Mouse (Mus musculus) cerebellum, adult 18-20 months (tissue): ENCODE measurements around the gene Gm10428.
"Not testable (repeated sequence)": the region's sequence is repeated elsewhere in the genome, so short reads cannot be mapped to it uniquely, and the experiment has no call there.

Experiments used
- DNase-seq, 2 experiments: peaks; one replicate each; pipeline ENCODE4 v3.0.0; 2021

Gene Gm10428

DNA sequence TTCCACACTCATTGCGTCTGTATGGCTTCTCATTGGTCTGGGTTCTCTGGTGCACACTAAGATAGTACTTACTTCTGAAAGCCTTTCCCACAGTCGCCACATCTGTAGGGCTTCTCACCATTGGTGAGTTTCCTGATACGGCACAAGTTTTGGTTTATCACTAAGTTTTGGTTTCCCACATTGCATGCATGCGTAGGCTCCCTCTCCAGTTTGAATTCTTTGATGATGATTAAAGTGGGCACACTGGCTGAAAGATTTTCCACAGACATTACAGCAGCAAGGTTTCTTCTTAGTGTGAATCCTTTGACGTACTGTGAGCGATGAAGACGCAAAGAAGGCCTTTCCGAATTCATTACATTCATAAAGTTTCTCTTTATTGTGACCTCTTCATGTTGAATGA, at the start of gene Gm10428:
Gm10428 (plus strand) TSS at position 321 of the 400 bp plus-strand sequence.
- DNase-seq: no peak

DNA sequence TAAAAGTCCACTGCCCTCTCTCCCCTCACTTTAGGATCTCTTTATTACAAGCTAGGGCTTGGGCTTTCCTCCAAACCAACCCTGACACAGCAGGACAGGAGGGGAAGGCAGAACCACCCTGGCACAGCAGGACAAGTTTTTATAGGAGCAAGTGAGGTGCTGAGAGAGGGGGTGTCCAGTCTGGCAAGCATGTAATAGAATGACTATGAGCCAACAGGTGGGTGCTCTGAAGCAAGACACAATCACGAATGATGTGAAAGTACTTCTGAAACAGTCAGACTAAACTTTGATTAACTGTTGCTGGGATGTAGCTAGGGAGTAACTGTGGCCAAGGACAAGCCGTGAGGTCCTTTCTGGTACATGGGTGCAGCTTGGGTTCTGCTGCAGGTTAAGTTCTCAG, 46.8 kb upstream of the Gm10428 start:
- DNase-seq: no peak

DNA sequence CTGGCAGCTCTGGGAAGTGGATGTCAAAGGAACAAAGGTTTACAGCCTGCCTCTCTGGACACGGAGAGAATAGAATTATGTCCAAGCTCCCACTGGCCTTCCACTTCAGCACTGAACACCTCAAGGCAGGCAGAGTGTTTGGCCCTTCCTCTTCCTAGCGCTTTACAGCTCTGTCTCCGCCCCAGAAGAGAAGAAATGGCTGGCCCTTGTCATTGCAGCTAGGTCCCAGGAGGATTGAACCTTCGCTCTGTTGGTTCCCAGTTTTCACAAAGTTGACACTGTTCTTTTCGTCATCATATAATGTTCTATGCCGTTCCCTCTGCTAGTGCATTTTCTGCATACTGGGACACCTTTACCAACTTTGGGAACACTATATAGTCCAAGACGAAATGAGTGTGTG, 44.6 kb upstream of the Gm10428 start:
- DNase-seq: no peak

DNA sequence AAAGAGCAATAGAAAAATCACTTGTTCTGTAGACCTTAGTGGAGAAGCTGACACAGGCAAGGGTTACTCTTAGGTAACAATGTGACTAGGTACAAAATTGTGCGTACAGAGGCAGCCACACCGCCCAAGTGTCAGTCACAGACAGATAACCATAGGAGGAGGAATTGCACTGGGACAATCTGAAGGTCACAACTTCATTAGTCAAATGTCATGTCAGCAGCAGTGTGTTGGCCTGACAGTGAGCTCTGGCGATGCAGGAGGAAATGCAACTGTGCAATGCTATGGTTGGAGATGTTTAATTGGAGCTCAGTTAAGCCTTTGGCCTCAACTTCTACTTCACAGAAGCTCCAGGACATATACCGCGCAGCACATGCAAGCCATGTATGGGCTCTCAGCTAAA, 42.2 kb upstream of the Gm10428 start:
- DNase-seq: no peak

DNA sequence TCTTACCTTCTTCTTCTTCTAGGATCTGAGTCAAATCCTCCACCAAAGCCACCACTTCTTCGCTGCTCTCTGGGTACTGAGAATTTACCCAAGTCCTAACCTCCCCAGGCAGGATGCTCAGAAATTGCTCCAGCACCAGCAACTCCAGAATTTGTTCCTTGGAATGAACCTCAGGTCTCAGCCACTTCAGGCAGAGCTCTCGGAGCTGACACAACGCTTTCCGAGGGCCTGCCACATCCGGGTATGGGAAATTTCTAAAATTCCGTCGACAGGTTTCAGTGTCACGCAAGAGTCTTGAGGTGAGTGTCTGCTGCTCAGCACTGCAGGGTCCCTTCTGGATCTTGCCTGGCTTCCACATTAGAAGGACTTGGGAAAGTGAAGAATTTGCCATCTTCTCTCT, 24.6 kb upstream of the Gm10428 start:
- DNase-seq: no peak

DNA sequence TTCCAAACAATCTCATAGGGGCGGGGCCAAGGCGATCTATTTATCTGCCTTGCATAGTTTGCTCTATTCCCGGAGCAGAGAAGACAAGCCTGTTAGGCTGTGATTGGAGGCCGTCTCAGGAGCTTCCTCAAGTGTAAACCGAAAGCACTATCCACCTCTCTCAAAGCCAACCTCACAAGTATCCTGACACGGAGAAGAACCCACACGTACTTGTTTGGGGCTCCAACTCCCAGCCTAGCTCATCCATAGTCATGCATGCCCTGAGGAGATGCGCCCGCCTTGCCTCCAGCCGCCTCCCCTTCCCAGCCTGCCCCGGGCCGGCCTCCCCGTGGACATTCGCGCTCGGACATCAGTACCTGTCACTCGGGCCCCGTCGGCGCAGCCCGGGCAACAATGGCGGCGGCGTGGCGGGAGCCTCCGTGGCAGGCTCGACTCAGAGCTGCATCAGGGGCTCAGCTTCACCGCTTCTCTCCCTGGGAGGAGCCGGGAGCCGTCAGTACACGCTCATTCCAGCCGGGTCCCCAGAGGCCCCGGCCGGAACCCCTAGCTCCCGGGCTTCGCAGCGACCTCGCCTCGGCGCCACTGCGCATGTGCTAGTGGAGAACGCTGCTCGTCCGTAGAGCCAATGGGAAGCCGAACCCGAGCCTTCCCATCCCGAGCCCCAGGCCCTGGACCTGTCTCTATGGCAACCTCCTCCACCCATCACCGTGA, 21.4 kb upstream of the Gm10428 start, which contains the start of gene Zfp287:
Zfp287 (minus strand) TSS at position 595 of the 711 bp plus-strand sequence.
- DNase-seq: peak; percentile 95 to 96

DNA sequence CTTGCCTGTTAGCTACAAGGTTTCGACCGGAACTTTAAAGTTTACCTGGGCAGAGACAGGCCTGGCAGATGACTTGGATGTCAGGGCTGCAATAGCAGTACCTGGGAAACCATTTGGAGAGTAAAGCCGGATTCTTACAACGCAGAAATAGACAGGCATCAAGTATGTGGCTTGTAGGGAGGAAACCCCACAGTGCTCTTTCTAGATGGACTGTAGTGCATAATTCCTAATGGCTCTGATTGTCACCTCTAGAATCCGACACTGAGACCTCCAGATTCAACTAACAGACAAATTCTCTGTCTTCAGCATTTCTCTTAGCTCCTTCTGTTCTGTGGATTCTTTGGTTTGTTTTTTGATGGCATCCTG, 20.9 kb upstream of the Gm10428 start:
- no peak for DNase-seq

DNA sequence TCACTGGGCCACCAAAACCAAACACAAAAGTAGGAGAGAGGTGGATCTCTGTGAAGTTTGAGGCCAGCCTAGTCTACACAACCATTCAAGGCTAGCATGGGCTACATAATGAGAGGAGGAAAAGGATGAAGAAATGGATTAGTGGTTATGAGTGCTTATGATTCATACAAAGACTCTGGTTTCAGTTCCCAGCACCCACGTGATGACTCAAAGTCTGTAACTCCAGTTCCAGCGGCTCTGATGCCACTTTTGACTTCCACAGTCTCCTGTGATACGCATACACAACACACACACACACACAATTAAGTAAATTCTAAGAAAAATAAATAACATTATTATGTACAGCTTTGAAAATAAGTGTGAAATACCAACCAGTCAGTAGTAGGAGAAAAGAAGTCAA, 20.2 kb upstream of the Gm10428 start:
- DNase-seq: no peak

DNA sequence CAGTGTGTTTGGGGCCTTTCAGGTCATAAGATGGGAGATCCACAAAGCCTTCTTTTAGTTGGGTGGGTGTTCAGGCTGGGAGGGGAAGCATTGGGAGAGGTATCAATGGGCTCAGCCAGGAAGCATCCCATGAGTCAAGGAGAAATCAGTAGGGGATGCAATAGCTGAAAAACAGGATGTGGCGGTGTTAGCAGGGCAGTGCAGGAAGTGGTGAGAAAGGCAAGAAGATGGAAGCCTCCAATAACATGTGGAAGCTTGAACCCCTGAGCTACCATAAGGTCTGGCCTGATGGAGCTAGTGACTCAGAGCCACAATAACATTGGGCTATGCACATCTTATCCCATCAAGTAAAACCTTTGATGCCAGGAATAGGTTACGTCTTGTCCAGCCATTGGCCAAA, 11.7 kb upstream of the Gm10428 start:
- DNase-seq: no peak

DNA sequence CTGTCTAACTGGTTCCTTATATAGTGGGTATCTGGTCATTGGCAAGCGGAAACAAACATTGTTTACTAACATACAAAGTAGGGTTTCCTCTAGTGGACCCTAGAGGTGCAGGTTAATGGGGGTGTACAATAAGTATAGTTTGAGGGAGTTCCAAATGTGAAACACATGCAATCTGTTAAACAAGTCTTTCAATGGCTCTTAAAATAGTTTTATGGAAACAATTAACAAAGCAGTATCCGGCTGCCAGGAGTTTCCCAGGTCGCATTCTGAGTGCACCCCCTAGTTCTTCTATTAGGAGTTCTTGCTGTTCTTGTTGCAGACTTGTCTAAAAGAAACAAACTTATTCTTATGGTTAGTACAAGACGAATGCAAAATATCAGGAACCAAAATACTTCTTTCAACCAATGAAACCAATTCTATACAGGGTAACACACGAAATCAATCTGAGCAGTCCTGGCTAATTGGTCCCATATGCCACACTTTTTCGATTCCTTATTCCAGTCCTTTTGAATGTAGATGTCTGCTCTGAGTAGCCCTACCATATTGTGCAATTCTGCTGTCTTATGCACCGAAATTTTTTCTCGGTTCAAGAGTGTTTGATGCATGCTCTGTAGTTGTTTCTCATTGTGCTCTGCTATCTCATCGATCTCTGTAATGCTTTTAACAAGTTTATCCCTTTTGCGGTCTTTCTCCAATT, 10.5 kb upstream of the Gm10428 start:
- DNase-seq: no peak

DNA sequence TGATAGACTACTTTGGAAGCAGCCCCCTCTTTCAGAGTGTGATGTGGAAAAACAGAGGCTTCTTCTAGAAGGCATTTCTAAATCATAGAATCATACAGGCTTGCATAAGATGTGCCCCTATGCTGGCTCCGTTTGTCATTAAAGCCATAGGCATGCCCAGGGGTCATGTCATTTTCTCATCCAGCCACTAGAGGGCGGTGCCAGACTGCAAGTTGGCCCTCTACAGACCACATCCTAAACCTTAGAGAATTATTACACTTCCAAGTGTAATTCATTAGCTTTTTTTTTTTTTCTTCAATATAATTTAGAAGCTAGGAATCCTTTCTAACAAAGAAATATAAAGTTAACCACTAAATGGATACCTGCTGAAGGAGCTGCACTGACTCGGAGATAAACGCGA, 8.8 kb upstream of the Gm10428 start:
- DNase-seq: peak; percentile 79 to 80

DNA sequence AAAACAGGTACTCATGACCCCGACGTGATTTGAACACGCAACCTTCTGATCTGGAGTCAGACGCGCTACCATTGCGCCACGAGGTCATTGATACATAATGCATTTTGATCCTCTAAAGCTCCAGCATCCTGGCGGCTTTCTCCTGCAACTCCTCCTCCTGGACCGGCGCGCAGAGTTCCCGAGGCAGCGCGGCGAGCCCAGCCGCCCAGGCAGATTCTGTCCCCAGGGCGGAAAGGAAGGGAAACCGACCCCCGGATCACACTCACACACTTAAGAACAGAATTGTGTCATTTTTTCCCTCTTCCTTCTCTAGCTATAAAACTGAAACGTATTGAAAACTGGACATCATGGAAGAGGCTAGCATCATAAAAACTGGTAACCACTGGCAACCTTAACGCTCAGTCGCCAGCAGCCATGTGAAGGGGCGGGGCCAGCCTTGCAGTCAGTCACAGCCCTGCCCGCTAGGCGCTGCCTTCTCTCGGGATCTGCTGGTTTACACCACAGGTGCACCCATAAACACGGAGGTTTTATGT, 6.8 kb upstream of the Gm10428 start:
- peak; percentile 87 to 88 for DNase-seq

DNA sequence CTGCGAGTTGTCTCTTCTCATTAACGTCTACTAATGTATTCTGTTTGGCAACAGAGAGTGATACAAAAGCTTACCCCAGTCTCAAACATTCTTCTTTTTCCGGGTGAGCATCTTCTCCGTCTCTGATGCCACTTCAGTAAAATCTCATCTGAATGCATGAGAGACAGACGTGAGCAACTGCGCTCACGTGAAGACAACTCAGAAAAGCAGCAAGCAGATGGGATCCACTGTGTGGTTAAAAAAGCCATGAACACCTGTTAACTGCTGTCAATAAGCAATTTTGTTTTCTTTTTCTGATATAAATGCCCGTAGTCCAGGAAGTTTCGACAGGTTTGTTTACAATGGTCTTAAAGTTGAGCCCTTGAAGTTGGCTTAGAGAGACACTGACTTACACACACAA, 5.7 kb upstream of the Gm10428 start:
- DNase-seq: no peak

DNA sequence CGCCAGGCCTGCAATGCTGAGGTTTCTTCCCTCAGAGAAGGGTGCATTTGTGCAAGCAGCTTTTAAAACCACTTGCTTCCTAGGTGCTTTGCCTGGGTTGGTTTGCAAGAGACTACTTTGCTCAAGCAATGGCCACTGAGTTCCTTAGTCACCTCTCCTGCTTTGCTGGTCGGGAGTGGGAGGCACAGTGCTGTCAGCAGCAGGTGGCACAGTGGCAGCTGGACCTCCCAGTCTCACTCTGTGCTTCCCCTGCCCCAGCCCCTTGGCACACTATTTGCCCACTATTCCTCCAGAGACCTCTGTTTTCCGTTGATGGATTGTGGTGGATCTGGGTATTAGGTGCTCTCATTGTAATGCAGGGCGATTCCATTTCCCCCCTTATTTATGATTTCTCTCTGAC, 4.8 kb upstream of the Gm10428 start:
- no peak for DNase-seq

DNA sequence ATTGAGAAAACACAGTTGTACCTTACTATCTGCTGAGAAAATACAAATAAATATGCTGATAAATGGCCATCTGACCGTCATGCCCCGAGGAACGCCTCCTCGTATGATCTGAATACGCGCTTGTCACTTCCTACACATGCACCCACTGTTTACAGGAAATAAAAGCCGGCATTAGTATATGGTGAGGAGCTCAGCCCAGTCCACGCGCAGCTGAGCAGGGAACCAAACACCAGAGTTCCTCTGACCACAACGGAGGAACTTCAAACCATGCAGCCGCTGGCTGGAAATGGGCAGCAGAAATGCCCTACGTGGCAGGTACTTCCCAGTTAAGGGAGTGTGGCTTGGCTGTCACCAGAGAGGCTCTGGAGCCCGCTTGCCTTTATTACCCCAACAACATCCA, 3.5 kb upstream of the Gm10428 start:
- not testable (repeated sequence) for DNase-seq

DNA sequence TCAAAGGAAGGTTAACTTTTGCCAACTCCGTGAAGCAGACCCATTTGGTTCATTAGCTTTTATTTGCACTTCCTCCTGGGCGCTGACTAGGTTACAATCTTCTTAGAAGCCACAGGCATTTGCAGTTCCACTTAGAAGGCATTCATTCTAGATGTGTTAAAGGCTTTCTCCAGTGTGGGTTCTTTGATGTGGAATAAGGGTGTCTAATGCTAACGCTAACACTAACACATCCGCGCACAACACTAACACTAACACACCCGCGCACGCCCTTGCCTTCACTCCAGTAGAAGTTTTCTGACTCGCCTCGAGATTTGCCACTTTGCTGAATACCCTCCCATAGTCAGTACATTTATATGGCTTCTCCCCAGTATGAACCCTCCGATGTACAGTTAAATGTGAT, 709 bp upstream of the Gm10428 start:
- DNase-seq: no peak

DNA sequence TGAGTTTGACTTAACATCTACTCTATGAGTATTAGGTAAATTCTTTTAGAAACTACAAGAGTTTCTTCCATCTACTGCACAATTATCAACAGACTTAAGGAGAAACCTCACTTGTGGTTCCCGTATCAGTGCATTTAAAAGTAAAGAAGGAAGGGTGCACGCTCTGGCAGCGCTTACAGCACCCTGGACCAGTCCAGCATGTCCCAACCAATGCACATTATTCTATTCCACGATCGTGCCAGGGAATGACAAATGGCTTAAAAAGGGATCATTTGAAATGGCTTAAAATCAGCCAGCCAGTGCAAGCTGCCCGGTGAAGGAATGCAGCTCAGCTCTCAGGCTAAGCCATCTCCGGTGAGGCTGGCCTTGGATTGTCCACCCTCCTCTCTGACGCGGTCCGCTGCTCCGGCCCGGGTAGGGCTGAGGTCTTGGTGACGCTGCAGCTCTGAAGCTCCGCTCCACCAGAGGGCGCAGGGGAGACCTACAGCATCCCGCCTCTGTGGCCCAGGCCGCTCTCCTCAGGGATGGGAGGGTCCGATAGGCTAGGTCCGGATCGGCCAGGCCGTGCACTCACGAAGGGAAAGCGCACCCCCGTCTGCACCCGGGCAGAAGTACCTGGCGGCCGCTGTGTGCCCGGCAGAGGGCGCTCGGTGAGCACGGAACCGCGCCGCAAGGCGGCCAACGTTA, 3.7 kb downstream of the Gm10428 start:
- peak; percentile 99 for DNase-seq

DNA sequence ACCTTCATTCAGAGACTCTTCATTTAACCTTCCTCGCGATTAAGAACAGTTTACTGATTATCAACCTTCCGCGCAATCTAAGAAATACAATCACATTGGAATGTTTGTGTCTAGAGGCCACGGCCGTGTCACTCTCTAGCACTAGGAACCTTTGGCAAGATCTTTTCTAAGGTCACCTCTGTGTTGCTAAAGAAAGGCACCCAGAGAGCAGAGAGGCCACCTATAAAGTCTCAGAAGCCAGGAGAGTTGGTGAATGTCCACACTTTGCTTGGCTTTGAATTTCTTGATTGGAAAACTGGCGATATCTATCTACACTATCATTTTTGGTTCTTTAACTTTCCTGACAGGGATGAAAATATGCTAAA, 4.2 kb downstream of the Gm10428 start:
- DNase-seq: no peak

DNA sequence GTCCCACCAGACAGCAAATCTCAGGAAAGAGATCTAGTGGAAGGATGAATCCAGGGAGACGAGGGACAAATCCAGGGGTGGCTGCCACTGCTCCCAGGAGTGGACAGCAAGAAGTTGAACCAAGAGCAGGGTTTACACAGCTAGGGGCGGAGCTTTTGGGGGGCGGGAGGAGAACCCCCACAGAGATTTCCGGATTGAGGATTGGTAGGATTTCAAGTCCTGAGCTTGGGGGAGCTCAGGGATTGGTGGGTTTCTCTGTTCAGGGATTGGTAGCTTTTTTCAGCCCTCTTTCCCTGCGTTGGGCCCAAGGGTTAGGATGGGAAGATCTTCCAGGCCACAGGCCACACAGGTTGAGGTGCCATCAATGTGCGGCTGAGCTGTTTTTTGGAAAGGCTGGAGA, 5.0 kb downstream of the Gm10428 start:
- DNase-seq: no peak

DNA sequence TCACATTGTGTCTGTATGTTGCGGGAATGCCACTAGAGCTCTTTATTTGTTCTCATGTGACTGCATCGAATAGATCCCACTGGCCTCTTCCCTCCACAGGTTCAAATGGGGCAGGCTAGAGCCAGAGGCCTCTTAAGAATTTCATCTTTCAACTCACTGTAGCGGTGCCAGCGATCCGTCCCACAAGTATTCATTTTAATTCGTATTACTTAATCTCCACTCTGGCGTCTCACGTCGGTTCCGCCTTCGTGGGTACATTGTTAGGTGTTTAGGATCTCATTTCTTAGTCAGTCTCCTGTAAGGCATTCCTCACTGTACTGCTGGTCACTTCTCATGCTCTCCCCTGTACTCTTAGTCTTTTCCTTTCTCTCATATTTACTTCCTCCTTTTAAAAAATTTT, 5.6 kb downstream of the Gm10428 start:
- no peak for DNase-seq

DNA sequence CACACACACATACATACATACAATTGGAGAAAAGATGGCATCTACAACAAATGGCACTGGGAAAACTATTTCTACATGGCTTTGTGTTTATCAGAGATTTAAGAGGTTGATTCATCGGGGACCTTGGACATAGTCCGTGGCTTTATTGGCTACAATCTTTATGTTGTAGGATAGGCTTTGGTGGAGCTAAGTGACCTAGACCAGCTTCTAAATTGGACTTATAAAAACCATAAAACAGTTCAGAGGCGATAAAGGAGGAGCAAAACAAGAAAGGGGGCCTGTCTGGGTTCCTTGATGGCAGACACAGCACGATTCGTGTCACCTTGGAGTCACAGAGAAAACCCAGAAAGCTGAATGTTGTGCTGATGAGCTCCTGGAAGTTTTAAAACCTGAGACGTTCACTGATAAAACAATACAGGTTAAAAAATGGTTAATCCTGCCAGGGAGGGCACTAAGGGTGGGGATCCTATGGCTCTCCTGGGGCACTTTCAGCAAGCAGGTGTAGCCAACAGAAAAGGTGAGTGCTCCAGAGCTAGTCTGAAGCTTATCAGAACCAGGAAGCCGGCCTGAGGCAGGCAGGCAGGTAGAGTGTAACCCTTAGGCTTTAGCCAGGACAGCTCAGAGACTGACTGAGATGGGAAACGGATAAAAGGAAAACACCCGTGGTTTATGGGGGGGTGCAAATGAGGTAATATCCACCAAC, 8.0 kb downstream of the Gm10428 start:
- no peak for DNase-seq

DNA sequence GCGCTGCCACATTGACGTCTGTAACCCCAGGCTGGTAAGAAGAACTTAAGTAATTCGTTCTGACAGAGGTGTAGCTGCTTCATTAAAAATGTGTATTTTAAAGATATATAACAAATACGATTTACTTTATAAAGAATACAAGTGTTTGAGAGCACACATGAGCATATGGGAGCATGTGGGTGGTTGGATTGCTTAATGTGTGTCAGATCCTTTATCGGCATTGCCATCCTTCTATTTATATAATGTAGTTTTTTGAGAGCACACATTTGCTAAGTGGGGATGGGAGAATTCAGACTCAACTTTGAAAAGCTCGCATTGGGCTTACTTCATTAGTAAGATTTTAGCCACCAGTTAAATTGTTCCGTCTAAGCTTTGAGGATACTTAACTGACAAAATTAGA, 23.6 kb downstream of the Gm10428 start:
- no peak for DNase-seq

DNA sequence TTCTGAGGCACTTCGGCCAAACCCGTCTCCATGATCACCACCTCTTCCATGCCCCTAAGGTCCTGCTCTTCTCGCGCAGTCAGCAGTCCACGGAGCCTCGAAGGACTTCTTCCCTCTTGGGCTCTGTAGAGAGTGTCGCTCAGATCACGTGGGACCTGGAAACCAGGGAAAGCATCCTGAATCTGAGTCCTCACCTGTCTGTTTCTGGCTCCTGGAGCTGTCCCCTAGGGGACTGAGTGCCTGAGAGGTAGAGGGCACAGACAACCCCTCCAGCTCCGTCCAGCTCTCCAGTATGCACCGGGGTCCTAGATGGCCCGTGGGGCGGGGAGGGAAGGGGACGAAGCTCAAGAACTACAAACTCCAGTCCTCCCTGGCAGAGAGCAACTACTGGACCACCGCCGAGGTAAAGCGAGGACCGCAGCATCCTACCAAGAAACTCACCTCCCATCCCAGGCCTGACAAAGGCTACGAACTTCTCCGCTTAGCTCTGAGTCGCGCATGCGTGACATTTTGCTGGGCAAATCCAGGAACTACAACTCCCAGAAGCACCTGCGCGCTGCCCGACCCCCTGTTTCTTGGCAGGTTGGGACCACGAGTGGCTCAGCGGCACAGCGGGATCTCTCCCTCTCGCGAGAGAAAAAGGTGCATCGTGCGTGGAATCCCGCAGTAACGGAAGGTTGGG, 36.2 kb downstream of the Gm10428 start, which contains the start of gene Zfp286:
Zfp286 (minus strand) TSS at position 528 of the 682 bp plus-strand sequence.
- DNase-seq: peak; percentile 86 to 89
